Mouse (Mus musculus): ENCODE data around the gene Cks1b. TPM values are rescaled to one million over a fixed set of nuclear protein-coding genes. Genes with fewer than 3 reads are reported as not detected.

Cks1b gene
- total and polyA plus RNA-seq, 2 experiments from 2014 or later: 24.5 to 93.9 TPM

- H3K9ac ChIP-seq: no peak overlapping the region
- 65% methylated on average over 2 of the region's 2 CpGs for WGBS
- no peaks in the 10 kb centered on the region for H3K27me3 ChIP-seq (ENCODE audit: insufficient read depth, low read length)
- H3K4me3 ChIP-seq (ENCODE audit: low read depth, low read length): no peak overlapping the region
- H3K4me2 ChIP-seq (ENCODE audit: low read depth): no peak overlapping the region
- no peak overlapping the region for H3K27ac ChIP-seq (ENCODE audit: low read depth, low read length)
- H3K9me3 ChIP-seq (ENCODE audit: low read length): no peaks in the 10 kb centered on the region
- no peak for DNase-seq
- no peak for ATAC-seq
- H3K4me1 ChIP-seq (ENCODE audit: insufficient read depth): peaks cover 16% of the 10 kb centered on the region
- H3K36me3 ChIP-seq (ENCODE audit: insufficient read depth): 0 out of 2 replicates have a peak, but pooled peaks cover 2% of the 10 kb centered on the region
- no peak for TF ChIP-seq CTCF (IDR thresholded peaks at IDR 0.05; ENCODE audit: low read depth)
Observed at GRCm38 (mm10) chr3:89420421-89420820, 2.2 kb upstream of the Cks1b start.

GRCm38 (mm10) chr3:89419981-89420380, 1.8 kb upstream of the Cks1b start:
- H3K36me3 ChIP-seq (ENCODE audit: insufficient read depth): 0 out of 2 replicates have a peak, but pooled peaks cover 2% of the 10 kb centered on the region
- no peak for DNase-seq
- H3K4me2 ChIP-seq (ENCODE audit: low read depth): peak overlapping the region; percentile 83
- no peak for ATAC-seq
- H3K9ac ChIP-seq: 0 out of 2 replicates have a peak overlapping the region, but pooled peaks have one; percentile 46
- TF ChIP-seq CTCF (IDR thresholded peaks at IDR 0.05; ENCODE audit: low read depth): no peak
- H3K4me1 ChIP-seq (ENCODE audit: insufficient read depth): peaks cover 16% of the 10 kb centered on the region
- H3K9me3 ChIP-seq (ENCODE audit: low read length): no peaks in the 10 kb centered on the region
- peak overlapping the region; percentile 67; the same call in 1 of the 2 replicates for H3K4me3 ChIP-seq (ENCODE audit: low read depth, low read length)
- WGBS: 41% methylated on average over 3 of the region's 3 CpGs
- no peak overlapping the region for H3K27ac ChIP-seq (ENCODE audit: low read depth, low read length)
- H3K27me3 ChIP-seq (ENCODE audit: insufficient read depth, low read length): no peaks in the 10 kb centered on the region

- TF ChIP-seq CTCF (IDR thresholded peaks at IDR 0.05; ENCODE audit: low read depth): no peak
- Histone ChIP-seq H3K4me3 (ENCODE audit: low read depth, low read length) (peak overlapping the region; percentile 67), H3K4me2 (ENCODE audit: low read depth) (peak overlapping the region; percentile 83), H3K27ac (ENCODE audit: low read depth, low read length) (peak overlapping the region; percentile 80; the same call in 1 of the 2 replicates), H3K4me1 (ENCODE audit: insufficient read depth) (peaks cover 16% of the 10 kb centered on the region), H3K9me3 (ENCODE audit: low read length) (no peaks in the 10 kb centered on the region), H3K27me3 (ENCODE audit: insufficient read depth, low read length) (no peaks in the 10 kb centered on the region), H3K9ac (peak overlapping the region; percentile 46), H3K36me3 (ENCODE audit: insufficient read depth) (peaks cover 5% of the 10 kb centered on the region; the same call in 1 of the 2 replicates)
- ATAC-seq: no peak
- DNase-seq: no peak
- 3% methylated on average over 9 of the region's 9 CpGs for WGBS
Observed at GRCm38 (mm10) chr3:89419571-89419970, 1.4 kb upstream of the Cks1b start.

GRCm38 (mm10) chr3:89418861-89419250, 673 bp upstream of the Cks1b start:
- Histone ChIP-seq H3K4me2 (ENCODE audit: low read depth) (peak overlapping the region; percentile 83), H3K4me1 (ENCODE audit: insufficient read depth) (peaks cover 16% of the 10 kb centered on the region), H3K36me3 (ENCODE audit: insufficient read depth) (peaks cover 4% of the 10 kb centered on the region; the same call in 1 of the 2 replicates), H3K27ac (ENCODE audit: low read depth, low read length) (peak overlapping the region; percentile 80), H3K4me3 (ENCODE audit: low read depth, low read length) (peak overlapping the region; percentile 67), H3K9me3 (ENCODE audit: low read length) (no peaks in the 10 kb centered on the region), H3K27me3 (ENCODE audit: insufficient read depth, low read length) (no peaks in the 10 kb centered on the region), H3K9ac (peak overlapping the region; percentile 46)
- WGBS: 2% methylated on average over 16 of the region's 16 CpGs
- TF ChIP-seq CTCF (IDR thresholded peaks at IDR 0.05; ENCODE audit: low read depth): no peak
- ATAC-seq (no peak), DNase-seq (no peak)

GRCm38 (mm10) chr3:89417840-89418169, 378 bp downstream of the Cks1b start:
- no peak for DNase-seq
- H3K4me3 ChIP-seq (ENCODE audit: low read depth, low read length): peak overlapping the region; percentile 67
- no peaks in the 10 kb centered on the region for H3K9me3 ChIP-seq (ENCODE audit: low read length)
- peak overlapping the region; percentile 40 for H3K9ac ChIP-seq
- 1% methylated on average over 20 of the region's 20 CpGs for WGBS
- peak overlapping the region; percentile 83 for H3K4me2 ChIP-seq (ENCODE audit: low read depth)
- ATAC-seq: peak; percentile 56
- no peaks in the 10 kb centered on the region for H3K27me3 ChIP-seq (ENCODE audit: insufficient read depth, low read length)
- TF ChIP-seq CTCF (IDR thresholded peaks at IDR 0.05; ENCODE audit: low read depth): no peak
- peaks cover 16% of the 10 kb centered on the region for H3K4me1 ChIP-seq (ENCODE audit: insufficient read depth)
- H3K36me3 ChIP-seq (ENCODE audit: insufficient read depth): peaks cover 4% of the 10 kb centered on the region; the same call in 1 of the 2 replicates
- no peak overlapping the region for H3K27ac ChIP-seq (ENCODE audit: low read depth, low read length)

GRCm38 (mm10) chr3:89417131-89417530, 1.1 kb downstream of the Cks1b start:
- DNase-seq (no peak), ATAC-seq (no peak)
- TF ChIP-seq CTCF (IDR thresholded peaks at IDR 0.05; ENCODE audit: low read depth): no peak
- peak overlapping the region; percentile 40; the same call in 1 of the 2 replicates for H3K9ac ChIP-seq
- H3K36me3 ChIP-seq (ENCODE audit: insufficient read depth): peaks cover 4% of the 10 kb centered on the region; the same call in 1 of the 2 replicates
- peaks cover 16% of the 10 kb centered on the region for H3K4me1 ChIP-seq (ENCODE audit: insufficient read depth)
- H3K4me3 ChIP-seq (ENCODE audit: low read depth, low read length): peak overlapping the region; percentile 67
- no peak overlapping the region for H3K27ac ChIP-seq (ENCODE audit: low read depth, low read length)
- peak overlapping the region; percentile 83 for H3K4me2 ChIP-seq (ENCODE audit: low read depth)
- 26% methylated on average over 2 of the region's 2 CpGs for WGBS
- H3K27me3 ChIP-seq (ENCODE audit: insufficient read depth, low read length): no peaks in the 10 kb centered on the region
- no peaks in the 10 kb centered on the region for H3K9me3 ChIP-seq (ENCODE audit: low read length)

- Histone ChIP-seq H3K36me3 (ENCODE audit: insufficient read depth) (peaks cover 4% of the 10 kb centered on the region; the same call in 1 of the 2 replicates), H3K4me3 (ENCODE audit: low read depth, low read length) (no peak overlapping the region), H3K4me2 (ENCODE audit: low read depth) (no peak overlapping the region), H3K27me3 (ENCODE audit: insufficient read depth, low read length) (no peaks in the 10 kb centered on the region), H3K9me3 (ENCODE audit: low read length) (no peaks in the 10 kb centered on the region), H3K27ac (ENCODE audit: low read depth, low read length) (no peak overlapping the region), H3K9ac (no peak overlapping the region), H3K4me1 (ENCODE audit: insufficient read depth) (peaks cover 18% of the 10 kb centered on the region)
- no peak for TF ChIP-seq CTCF (IDR thresholded peaks at IDR 0.05; ENCODE audit: low read depth)
- 95% methylated on average over 8 of the region's 8 CpGs for WGBS
- ATAC-seq (no peak), DNase-seq (no peak)
Observed at GRCm38 (mm10) chr3:89416158-89416557, 2.0 kb downstream of the Cks1b start.
